Mouse (Mus musculus) heart, embryonic 15.5 days (tissue): ENCODE measurements around the gene Tedc2. TPM values are rescaled to one million over a fixed set of nuclear protein-coding genes. Genes with fewer than 3 reads are reported as not detected.

Experiments
- ATAC-seq: fragments of 200-750 bp; cut with Nextera tagmentation; replicated peaks from 2 replicates; pipeline ENCODE4 v1.8.0; 2017; ENCODE audit warnings: low read depth, moderate TSS enrichment; ENCODE audit not compliant: insufficient number of reproducible peaks, insufficient read depth, low FRiP score
- H3K27ac ChIP-seq: fragments of 300-500 bp; sonication (generic); 2 replicates; pipeline ENCODE4 v1.5.1; 2015; ENCODE audit warnings: mild to moderate bottlenecking, inconsistent platforms
- H3K27me3 ChIP-seq: fragments of 300-500 bp; sonication (generic); 2 replicates; pipeline ENCODE4 v1.6.1; 2015; ENCODE audit warnings: inconsistent platforms
- H3K36me3 ChIP-seq: fragments of 300-500 bp; sonication (generic); 2 replicates; pipeline ENCODE4 v1.6.1; 2015; ENCODE audit warnings: mild to moderate bottlenecking, inconsistent platforms
- H3K4me1 ChIP-seq: fragments of 300-500 bp; sonication (generic); replicated peaks from 2 replicates; pipeline ENCODE4 v1.6.1; 2015; ENCODE audit warnings: inconsistent platforms
- H3K4me2 ChIP-seq: fragments of 300-500 bp; sonication (generic); 2 replicates; pipeline ENCODE4 v1.6.1; 2015; ENCODE audit warnings: inconsistent platforms, mild to moderate bottlenecking, moderate library complexity
- H3K4me3 ChIP-seq: fragments of 300-500 bp; sonication (generic); 2 replicates; pipeline ENCODE4 v1.5.1; 2015; ENCODE audit warnings: mild to moderate bottlenecking, inconsistent platforms
- H3K9ac ChIP-seq: fragments of 300-500 bp; sonication (generic); 2 replicates; pipeline ENCODE4 v1.6.1; 2015; ENCODE audit warnings: mild to moderate bottlenecking, inconsistent platforms
- H3K9me3 ChIP-seq: fragments of 300-500 bp; sonication (generic); replicated peaks from 2 replicates; pipeline ENCODE4 v1.6.1; 2016; ENCODE audit warnings: inconsistent platforms
- WGBS: fragments of 180-500 bp; shearing (Covaris S2); methylation state at CpG from one replicate; pipeline ENCODE4 v1.1.7; 2015; ENCODE audit warnings: mixed read lengths; 5-methylcytosine and 5-hydroxymethylcytosine counted together
- polyA plus RNA-seq: library from polyadenylated mRNA; unstranded; fragments of >200 nt; fragmentation: Nextera tagmentation; extraction: Ambion mirVana; gene quantifications from 2 replicates; pipeline ENCODE4 v1.2.1, GENCODE M21; 2015

The Tedc2 gene
- polyA plus RNA-seq, 1 experiment from 2014 or later = 4.3 TPM

DNA sequence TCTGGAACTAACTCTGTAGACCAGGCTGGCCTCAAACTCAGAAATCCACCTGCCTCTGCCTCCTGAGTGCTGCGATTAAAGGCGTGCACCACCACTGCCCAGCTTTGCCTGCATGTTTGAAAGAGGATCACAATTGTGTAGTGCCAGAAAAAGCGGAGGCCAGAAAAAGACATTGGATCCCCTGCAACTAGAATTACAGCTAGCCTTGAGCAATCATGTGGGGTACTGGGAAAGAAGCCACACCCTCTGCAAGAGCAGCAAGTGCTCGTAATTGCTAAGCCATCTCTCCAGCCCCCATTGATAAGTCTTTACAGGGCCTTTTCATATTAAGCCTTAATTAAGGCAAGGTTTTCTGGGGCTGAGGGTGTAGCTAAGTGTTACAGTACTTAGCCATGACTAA, 29.2 kb downstream of the Tedc2 start:
- Histone ChIP-seq H3K27ac (0 out of 2 replicates have a peak overlapping the region, but pooled peaks have one; percentile 38), H3K9ac (no peak overlapping the region), H3K4me1 (peaks cover 29% of the 10 kb centered on the region), H3K36me3 (no peaks in the 10 kb centered on the region), H3K9me3 (no peaks in the 10 kb centered on the region), H3K27me3 (no peaks in the 10 kb centered on the region), H3K4me2 (no peak overlapping the region), H3K4me3 (no peak overlapping the region)
- ATAC-seq = no peak
- 76% methylated on average over 4 of the region's 4 CpGs for WGBS

DNA sequence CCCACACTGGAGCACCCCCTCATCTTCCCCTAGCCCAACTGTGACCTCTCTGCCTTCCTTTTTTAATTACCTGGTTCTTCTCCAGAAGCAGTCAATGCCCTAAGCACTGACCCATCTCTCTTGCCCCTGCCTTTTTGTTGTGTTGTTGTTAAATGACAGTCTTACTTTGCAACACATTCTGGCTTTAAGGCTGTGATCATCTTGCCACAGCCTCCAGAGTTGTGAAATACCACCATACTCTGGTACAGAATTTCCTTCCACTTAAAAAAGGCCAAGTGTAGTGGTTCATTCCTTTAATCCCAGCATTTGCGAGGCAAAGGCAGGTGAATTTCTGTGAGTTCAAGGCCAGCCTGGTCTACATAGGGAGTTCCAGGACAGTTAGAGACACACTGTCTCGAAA, 29.7 kb downstream of the Tedc2 start:
- 79% methylated on average over 2 of the region's 2 CpGs for WGBS
- no peak overlapping the region for H3K9ac ChIP-seq
- no peak overlapping the region for H3K27ac ChIP-seq
- no peaks in the 10 kb centered on the region for H3K9me3 ChIP-seq
- no peak overlapping the region for H3K4me3 ChIP-seq
- peaks cover 25% of the 10 kb centered on the region for H3K4me1 ChIP-seq
- no peak for ATAC-seq
- H3K36me3 ChIP-seq = no peaks in the 10 kb centered on the region; the same call in 1 of the 2 replicates
- no peaks in the 10 kb centered on the region for H3K27me3 ChIP-seq
- no peak overlapping the region for H3K4me2 ChIP-seq

DNA sequence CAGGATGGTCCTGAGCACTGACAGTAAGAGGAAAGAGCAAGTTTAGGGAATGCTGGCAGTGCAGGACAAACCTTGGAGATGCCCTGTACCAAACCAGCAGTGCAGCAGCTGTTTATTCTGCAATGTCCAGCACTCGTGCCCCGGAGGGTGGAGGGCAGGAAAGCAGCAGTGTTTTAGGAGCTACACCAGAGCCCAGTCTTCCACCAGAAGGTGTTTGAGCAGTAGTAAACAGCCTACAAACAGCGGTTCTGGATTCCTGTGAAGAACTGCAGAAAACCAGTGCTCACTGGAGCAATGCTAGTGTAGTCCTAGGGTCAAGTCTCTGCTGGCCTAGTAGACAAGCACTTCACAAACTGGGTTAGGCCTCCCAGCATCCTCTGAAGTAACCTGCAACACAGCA, 46.4 kb downstream of the Tedc2 start:
- Histone ChIP-seq H3K4me2 (no peak overlapping the region), H3K27me3 (no peaks in the 10 kb centered on the region), H3K27ac (no peak overlapping the region), H3K36me3 (no peaks in the 10 kb centered on the region), H3K9ac (no peak overlapping the region), H3K4me1 (peaks cover 11% of the 10 kb centered on the region), H3K4me3 (no peak overlapping the region), H3K9me3 (no peaks in the 10 kb centered on the region)
- ATAC-seq = no peak
- WGBS = 75% methylated on average over 3 of the region's 3 CpGs

- Histone ChIP-seq H3K9ac (no peak overlapping the region), H3K4me2 (no peak overlapping the region), H3K27ac (no peak overlapping the region), H3K9me3 (no peaks in the 10 kb centered on the region), H3K27me3 (no peaks in the 10 kb centered on the region), H3K4me1 (peaks cover 11% of the 10 kb centered on the region), H3K4me3 (no peak overlapping the region), H3K36me3 (no peaks in the 10 kb centered on the region)
- no peak for ATAC-seq
- WGBS = 2% methylated on average over 3 of the region's 3 CpGs
Observed at GRCm38 (mm10) chr17:24173423-24173822, 47.2 kb downstream of the Tedc2 start.

- Histone ChIP-seq H3K4me3 (no peak overlapping the region), H3K36me3 (peaks cover 10% of the 10 kb centered on the region), H3K4me1 (peaks cover 28% of the 10 kb centered on the region), H3K27ac (no peak overlapping the region), H3K27me3 (no peaks in the 10 kb centered on the region), H3K9me3 (no peaks in the 10 kb centered on the region), H3K4me2 (no peak overlapping the region), H3K9ac (no peak overlapping the region)
- WGBS = 79% methylated on average over 4 of the region's 4 CpGs
- ATAC-seq = no peak
Observed at GRCm38 (mm10) chr17:24171738-24172137, 48.9 kb downstream of the Tedc2 start.

GRCm38 (mm10) chr17:24170729-24171128, 49.9 kb downstream of the Tedc2 start:
- H3K9ac ChIP-seq = no peak overlapping the region
- H3K9me3 ChIP-seq = no peaks in the 10 kb centered on the region
- peaks cover 14% of the 10 kb centered on the region for H3K36me3 ChIP-seq
- WGBS = 66% methylated on average over 5 of the region's 5 CpGs
- no peak for ATAC-seq
- no peaks in the 10 kb centered on the region for H3K27me3 ChIP-seq
- H3K4me3 ChIP-seq = no peak overlapping the region
- H3K4me1 ChIP-seq = peaks cover 28% of the 10 kb centered on the region
- H3K27ac ChIP-seq = 0 out of 2 replicates have a peak overlapping the region, but pooled peaks have one; percentile 99
- no peak overlapping the region for H3K4me2 ChIP-seq

- H3K4me3 ChIP-seq = peak overlapping the region; percentile 85
- H3K36me3 ChIP-seq = peaks cover 17% of the 10 kb centered on the region
- H3K27ac ChIP-seq = peak overlapping the region; percentile 99; the same call in 1 of the 2 replicates
- ATAC-seq = no peak
- 69% methylated on average over 3 of the region's 3 CpGs for WGBS
- H3K9ac ChIP-seq = peak overlapping the region; percentile 89
- H3K4me1 ChIP-seq = peaks cover 34% of the 10 kb centered on the region
- no peaks in the 10 kb centered on the region for H3K9me3 ChIP-seq
- no peaks in the 10 kb centered on the region for H3K27me3 ChIP-seq
- H3K4me2 ChIP-seq = peak overlapping the region; percentile 80
Observed at GRCm38 (mm10) chr17:24170125-24170524, 50.5 kb downstream of the Tedc2 start.

DNA sequence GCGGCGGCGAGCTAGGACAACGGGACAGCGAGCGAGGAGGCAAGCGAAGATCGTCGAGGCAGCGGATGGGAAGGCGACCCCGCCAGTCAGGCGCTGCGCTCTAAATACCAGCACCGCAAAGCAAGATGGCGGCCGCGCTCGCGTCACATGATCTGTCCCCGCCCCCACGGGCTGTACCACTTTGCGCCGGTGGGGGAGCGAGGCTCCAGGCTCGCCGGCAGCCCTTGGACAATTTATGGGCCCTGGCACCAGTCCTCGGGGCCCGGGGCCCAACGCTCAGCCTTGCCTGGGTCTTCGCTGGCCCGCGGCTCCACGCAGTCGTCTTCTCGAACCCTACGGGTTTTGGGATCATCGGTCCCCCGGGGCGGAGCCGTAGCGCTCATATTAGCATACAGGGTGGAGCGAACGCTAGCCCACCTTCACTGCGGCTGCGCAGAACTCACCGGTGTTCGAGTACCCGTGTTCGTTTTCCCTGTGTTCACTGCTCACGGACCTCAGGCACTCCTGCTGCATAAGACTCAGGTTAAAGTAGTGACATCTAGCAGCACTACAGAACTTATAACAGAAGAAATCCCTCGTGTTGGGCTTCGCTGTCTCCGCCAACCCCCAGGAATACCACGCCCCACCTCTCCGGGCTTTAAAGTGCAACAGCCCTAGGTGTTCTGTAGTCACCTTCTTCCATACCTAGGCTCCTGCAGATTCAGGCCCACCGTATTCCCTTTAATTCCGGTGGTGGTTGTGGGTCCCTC, 51.2 kb downstream of the Tedc2 start, which contains the start of gene Atp6v0c:
Atp6v0c (minus strand) TSS at position 386 of the 749 bp plus-strand sequence.
- Histone ChIP-seq H3K9ac (peak within 1 kb of the TSS; percentile 89), H3K36me3 (peaks cover 22% of the 10 kb centered on the region), H3K27me3 (no peaks in the 10 kb centered on the region), H3K4me2 (peak within 1 kb of the TSS; percentile 80), H3K4me3 (peak within 1 kb of the TSS; percentile 85), H3K27ac (peak within 1 kb of the TSS; percentile 99), H3K4me1 (peaks cover 34% of the 10 kb centered on the region), H3K9me3 (no peaks in the 10 kb centered on the region)
- ATAC-seq = peak; percentile 87
- WGBS = under 1% methylated on average over 58 of the region's 58 CpGs

DNA sequence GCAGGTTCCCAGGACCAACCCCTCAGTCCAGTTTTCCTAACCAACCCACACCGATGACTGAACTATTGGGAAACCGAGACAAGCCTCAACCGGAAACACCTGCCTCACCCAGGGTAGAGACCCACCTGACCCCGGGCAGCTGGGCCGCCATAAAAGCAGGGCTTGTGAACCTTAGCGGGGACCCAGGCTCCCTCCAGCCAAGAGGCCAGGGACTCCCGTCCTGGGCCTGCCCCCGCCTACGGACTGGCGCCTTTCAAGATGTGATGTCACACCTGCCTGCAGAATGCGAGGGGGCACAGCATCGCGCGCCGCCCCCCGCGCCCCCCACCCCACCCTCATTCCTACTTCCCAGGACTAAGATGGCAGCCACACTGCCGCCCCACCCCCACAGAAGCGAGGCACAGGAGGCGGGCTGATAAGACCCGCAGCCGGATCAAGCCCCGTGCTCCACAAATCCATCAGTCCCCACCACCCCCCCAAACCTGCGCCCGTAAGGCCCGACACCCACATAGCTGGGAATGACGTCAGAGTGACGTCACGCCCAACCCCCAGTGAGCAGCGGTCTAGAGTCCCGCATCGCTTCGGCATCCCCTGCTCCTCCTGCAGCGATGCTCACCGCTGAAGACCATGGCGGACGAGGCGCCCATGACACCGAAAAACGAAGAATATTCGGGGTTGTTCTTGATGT, 51.9 kb downstream of the Tedc2 start:
- Histone ChIP-seq H3K4me1 (peaks cover 34% of the 10 kb centered on the region), H3K4me3 (peak overlapping the region; percentile 85), H3K9ac (peak overlapping the region; percentile 89), H3K36me3 (peaks cover 22% of the 10 kb centered on the region), H3K9me3 (no peaks in the 10 kb centered on the region), H3K27ac (peak overlapping the region; percentile 99), H3K27me3 (no peaks in the 10 kb centered on the region), H3K4me2 (peak overlapping the region; percentile 80)
- WGBS = under 1% methylated on average over 41 of the region's 41 CpGs
- ATAC-seq = peak; percentile 54

DNA sequence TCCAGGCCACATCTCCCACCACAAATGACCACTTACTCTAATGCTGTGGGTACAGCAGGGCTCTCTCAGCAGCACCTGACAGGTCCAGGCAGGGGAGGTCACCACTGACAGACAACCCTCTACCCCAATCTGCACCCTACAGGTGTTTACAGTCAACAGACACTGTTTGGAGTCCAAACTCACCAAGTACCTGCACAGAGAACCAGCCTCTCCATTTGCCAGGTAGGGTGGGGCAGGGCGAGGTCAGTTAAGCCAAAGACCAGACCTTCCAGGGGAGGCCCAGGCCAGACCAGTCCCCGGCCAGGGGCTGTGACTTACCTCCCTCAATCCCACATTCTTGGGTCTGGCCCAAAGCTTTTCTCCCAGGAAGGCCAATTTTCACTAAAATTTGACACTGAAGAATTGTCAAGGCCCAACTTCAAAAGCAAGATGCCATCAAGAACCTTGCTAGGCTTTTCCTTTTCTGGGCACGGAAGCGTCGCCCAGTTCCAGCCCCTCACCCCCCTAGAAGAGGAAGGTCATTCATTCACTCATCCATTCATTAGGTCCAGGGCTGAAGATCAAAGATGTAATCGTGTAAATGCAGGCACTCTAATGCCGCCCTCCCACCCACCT, 52.7 kb downstream of the Tedc2 start:
- H3K9me3 ChIP-seq = no peaks in the 10 kb centered on the region
- no peak for ATAC-seq
- peak overlapping the region; percentile 85 for H3K4me3 ChIP-seq
- H3K27ac ChIP-seq = peak overlapping the region; percentile 99; the same call in 1 of the 2 replicates
- no peaks in the 10 kb centered on the region for H3K27me3 ChIP-seq
- peaks cover 32% of the 10 kb centered on the region for H3K4me1 ChIP-seq
- WGBS = 48% methylated on average over 7 of the region's 7 CpGs
- H3K4me2 ChIP-seq = peak overlapping the region; percentile 80
- H3K9ac ChIP-seq = peak overlapping the region; percentile 89
- H3K36me3 ChIP-seq = peaks cover 22% of the 10 kb centered on the region

DNA sequence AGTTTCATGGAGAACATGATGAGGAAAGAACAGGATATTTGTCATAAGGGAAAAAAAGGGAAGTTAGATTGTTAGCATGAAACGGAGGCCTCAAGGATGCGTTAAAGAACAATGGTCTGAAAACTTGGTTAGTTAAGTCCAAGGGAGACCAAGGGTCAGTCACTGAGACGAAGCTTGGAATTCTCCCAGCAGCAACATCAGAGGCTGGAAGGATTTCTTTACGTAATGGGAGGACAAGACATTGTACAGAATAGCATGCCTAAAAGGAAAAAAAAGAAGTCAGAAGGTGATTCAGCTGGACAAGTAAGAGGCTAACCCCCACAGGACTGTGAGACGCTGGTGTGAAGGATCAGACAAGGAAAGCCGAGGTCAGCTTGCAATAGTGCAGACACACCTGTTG, 53.5 kb downstream of the Tedc2 start:
- 0 out of 2 replicates have a peak overlapping the region, but pooled peaks have one; percentile 20 for H3K27ac ChIP-seq
- 71% methylated on average over 6 of the region's 6 CpGs for WGBS
- H3K27me3 ChIP-seq = no peaks in the 10 kb centered on the region
- H3K4me3 ChIP-seq = peak overlapping the region; percentile 85
- peak overlapping the region; percentile 80; the same call in 1 of the 2 replicates for H3K4me2 ChIP-seq
- peaks cover 38% of the 10 kb centered on the region for H3K4me1 ChIP-seq
- no peaks in the 10 kb centered on the region for H3K9me3 ChIP-seq
- H3K36me3 ChIP-seq = peaks cover 22% of the 10 kb centered on the region
- H3K9ac ChIP-seq = 0 out of 2 replicates have a peak overlapping the region, but pooled peaks have one; percentile 33
- ATAC-seq = no peak
